Mouse (Mus musculus) heart, embryonic 13.5 days (tissue): Measurements from ENCODE around the gene Pacsin1. TPM values are rescaled to one million over a fixed set of nuclear protein-coding genes. Genes with fewer than 3 reads are reported as not detected.
"Not testable (repeated sequence)": the region's sequence is repeated elsewhere in the genome, so short reads cannot be mapped to it uniquely, and the experiment has no call there.

Experiments used
- ATAC-seq: fragments of 200-750 bp; cut with Nextera tagmentation; 2 replicates; pipeline ENCODE4 v1.8.0; 2017; ENCODE audit warnings: moderate TSS enrichment; ENCODE audit not compliant: insufficient number of reproducible peaks, low FRiP score, low TSS enrichment; ENCODE audit errors: extremely low read depth
- H3K27ac ChIP-seq: fragments of 300-500 bp; sonication (generic); replicated peaks from 2 replicates; pipeline ENCODE4 v1.5.1; 2015; ENCODE audit warnings: moderate library complexity, mild to moderate bottlenecking, inconsistent platforms
- H3K27me3 ChIP-seq: fragments of 300-500 bp; sonication (generic); replicated peaks from 2 replicates; pipeline ENCODE4 v1.6.1; 2015; ENCODE audit warnings: mild to moderate bottlenecking, inconsistent platforms
- H3K36me3 ChIP-seq: fragments of 300-500 bp; sonication (generic); 2 replicates; pipeline ENCODE4 v1.6.1; 2015; ENCODE audit warnings: mild to moderate bottlenecking, inconsistent platforms
- H3K4me1 ChIP-seq: fragments of 300-500 bp; sonication (generic); 2 replicates; pipeline ENCODE4 v1.6.1; 2015; ENCODE audit warnings: inconsistent platforms
- H3K4me2 ChIP-seq: fragments of 300-500 bp; sonication (generic); 2 replicates; pipeline ENCODE4 v1.6.1; 2015; ENCODE audit warnings: inconsistent platforms, mild to moderate bottlenecking, moderate library complexity
- H3K4me3 ChIP-seq: fragments of 300-500 bp; sonication (generic); 2 replicates; pipeline ENCODE4 v1.5.1; 2015; ENCODE audit warnings: moderate library complexity, mild to moderate bottlenecking, inconsistent platforms
- H3K9ac ChIP-seq: fragments of 300-500 bp; sonication (generic); 2 replicates; pipeline ENCODE4 v1.6.1; 2015; ENCODE audit warnings: inconsistent platforms, mild to moderate bottlenecking, moderate library complexity
- H3K9me3 ChIP-seq: fragments of 300-500 bp; sonication (generic); 2 replicates; pipeline ENCODE4 v1.6.1; 2016; ENCODE audit warnings: inconsistent platforms
- WGBS: fragments of 180-500 bp; shearing (Covaris S2); methylation state at CpG from one replicate; pipeline ENCODE4 v1.1.7; 2015; ENCODE audit warnings: mixed read lengths; 5-methylcytosine and 5-hydroxymethylcytosine counted together
- polyA plus RNA-seq: library from polyadenylated mRNA; unstranded; fragments of >200 nt; fragmentation: Nextera tagmentation; extraction: Ambion mirVana; gene quantifications from 2 replicates; pipeline ENCODE4 v1.2.1, GENCODE M21; 2015

Gene Pacsin1
- polyA plus RNA-seq, 1 experiment from 2014 or later, result 1.4 TPM

DNA sequence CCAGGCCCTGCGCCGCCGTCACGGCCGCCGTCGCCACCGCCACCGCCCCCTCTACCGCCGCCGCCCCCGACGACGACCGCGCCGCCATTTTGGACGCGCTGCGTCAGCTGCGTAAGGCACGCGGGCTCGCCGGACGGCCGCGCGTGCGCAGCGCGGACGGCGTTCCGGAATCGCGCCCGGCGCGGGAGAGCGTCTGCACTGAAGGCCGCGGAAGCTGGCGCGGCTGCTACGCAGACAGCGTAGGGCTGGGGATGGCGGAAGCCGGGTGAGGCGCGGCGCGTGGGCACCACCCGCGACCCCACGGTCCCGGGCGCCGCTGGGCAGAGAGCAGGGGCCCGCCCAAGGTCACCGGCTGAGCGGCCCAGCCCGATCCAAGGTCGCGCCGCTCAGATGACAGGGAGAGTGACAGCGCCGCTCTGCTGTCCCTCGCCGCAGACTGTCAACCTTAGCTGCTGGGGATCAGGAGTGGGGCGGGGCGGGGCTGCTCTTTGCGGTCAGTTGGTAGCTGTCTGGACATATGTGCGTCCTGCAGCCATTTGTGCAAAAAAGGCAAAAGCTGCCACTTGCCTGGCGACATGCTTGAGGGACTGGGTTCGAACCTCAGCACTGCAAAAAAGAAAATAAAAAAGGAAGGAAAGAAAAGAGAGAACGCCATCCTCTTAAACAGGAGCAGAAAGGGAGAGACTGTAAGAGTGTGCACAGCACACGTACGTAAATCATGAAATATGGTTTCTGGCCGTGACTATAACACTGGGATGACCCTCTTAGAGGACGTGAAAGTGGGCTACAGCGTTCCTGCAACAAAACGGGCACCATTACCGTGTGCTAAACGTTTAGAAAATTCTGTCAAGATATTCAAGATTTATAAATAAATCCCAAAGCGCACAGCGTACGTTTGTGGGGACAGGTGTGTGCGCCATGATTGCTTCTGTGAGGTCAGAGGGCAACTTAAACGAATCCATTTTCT, 31.7 kb upstream of the Pacsin1 start, which contains the start of gene Nudt3:
TSS of gene Nudt3 (minus strand) at position 136 of the 967 bp plus-strand sequence.
- Histone ChIP-seq H3K36me3 (peaks cover 3% of the 10 kb centered on the region), H3K4me3 (peak within 1 kb of the TSS; percentile 96), H3K4me2 (peak within 1 kb of the TSS; percentile 86), H3K27ac (peak within 1 kb of the TSS; percentile 95), H3K9ac (peak within 1 kb of the TSS; percentile 100), H3K4me1 (peaks cover 54% of the 10 kb centered on the region), H3K27me3 (no peaks in the 10 kb centered on the region), H3K9me3 (no peaks in the 10 kb centered on the region)
- ATAC-seq, result peak; percentile 88
- 8% methylated on average over 81 of the region's 91 CpGs for WGBS

DNA sequence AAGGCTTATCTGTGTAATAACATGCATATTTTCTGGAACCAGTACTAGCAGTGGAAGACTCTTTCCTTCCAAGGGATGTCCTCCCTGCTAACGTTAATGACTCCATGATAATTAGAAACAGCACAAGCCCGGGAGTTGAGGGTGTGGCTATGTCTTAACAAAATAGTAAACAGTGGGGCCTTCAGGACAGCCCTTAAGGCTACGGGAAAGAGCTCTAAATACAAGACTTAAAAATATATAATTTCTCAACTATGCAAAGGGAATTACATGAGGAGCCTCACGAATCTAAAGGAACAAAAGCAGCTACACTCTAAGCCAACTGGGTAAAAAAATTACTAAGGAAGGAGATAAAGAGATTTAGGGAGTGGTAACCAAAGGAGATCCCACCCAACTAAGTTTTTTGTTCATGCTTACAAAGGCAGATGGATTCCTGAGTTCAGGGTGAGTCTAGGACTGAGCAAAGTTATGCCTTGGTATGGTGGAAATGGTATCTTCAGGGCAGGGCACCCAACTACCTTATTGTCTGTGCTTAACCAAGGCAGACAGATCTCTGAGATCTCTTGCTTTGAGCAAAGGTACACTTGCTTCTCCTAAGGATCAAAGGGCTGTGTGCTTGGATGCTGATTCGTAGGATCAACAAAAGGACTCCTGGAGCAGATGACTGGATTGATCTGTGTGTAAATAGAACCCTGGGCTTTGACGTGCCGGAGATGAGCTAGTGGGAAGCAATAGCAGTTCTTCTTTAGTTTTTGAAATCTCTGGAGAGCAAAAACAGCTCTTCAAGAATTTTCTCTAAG, 29.7 kb upstream of the Pacsin1 start:
- Histone ChIP-seq H3K27ac (no peak overlapping the region), H3K36me3 (peaks cover 14% of the 10 kb centered on the region)
- 59% methylated on average over 7 of the region's 7 CpGs for WGBS

DNA sequence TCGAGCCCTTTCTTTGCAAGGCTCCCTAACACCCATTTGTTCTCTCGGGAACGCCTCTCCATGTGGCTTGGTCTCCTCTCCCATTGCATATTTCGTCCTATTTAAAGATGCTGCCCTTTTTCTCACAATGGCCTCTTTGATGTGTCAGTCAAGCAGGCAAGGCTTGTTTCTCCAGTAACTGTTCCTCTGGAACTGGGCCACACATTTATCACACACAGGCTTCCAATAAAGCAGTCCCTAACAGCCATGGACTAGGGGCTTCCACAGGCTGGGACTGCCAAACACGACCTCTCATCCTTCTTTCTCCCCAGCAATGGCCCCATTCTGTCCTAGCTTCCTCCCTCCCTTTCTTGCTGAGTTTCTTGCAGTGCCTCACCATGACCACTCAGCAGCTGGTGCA, 28.6 kb upstream of the Pacsin1 start:
- ATAC-seq, result no peak
- Histone ChIP-seq H3K27me3 (no peaks in the 10 kb centered on the region), H3K4me1 (peaks cover 26% of the 10 kb centered on the region), H3K9me3 (no peaks in the 10 kb centered on the region), H3K36me3 (peaks cover 24% of the 10 kb centered on the region), H3K4me3 (no peak overlapping the region), H3K27ac (peak overlapping the region; percentile 48), H3K9ac (0 out of 2 replicates have a peak overlapping the region, but pooled peaks have one; percentile 40), H3K4me2 (no peak overlapping the region)
- WGBS, result 37% methylated on average over 5 of the region's 5 CpGs

More for the DNA sequence above, 29.7 kb upstream of the Pacsin1 start:
- no peak for ATAC-seq
- Histone ChIP-seq H3K4me3 (no peak overlapping the region), H3K4me1 (peaks cover 36% of the 10 kb centered on the region), H3K4me2 (no peak overlapping the region), H3K9ac (peak overlapping the region; percentile 47; the same call in 1 of the 2 replicates), H3K27me3 (no peaks in the 10 kb centered on the region), H3K9me3 (no peaks in the 10 kb centered on the region)

DNA sequence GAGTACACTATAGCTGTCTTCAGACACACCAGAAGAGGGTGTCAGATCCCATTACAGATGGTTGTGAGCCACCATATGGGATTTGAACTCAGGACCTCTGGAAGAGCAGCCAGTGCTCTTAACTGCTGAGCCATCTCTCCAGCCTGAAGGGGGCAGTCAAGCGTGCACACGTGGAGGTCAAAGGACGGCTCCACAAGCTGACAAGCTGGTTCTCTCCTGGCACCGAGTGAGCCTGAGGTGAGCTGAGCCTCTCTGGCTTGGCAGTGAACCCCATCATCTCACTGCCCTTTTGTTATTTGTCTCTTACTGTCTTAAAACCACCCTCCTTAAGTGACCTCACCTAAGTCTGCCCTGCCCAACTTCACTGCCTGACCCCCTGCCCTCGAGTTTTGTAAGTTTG, 27.9 kb upstream of the Pacsin1 start:
- Histone ChIP-seq H3K9me3 (no peaks in the 10 kb centered on the region), H3K4me1 (peaks cover 28% of the 10 kb centered on the region), H3K4me3 (no peak overlapping the region), H3K27me3 (no peaks in the 10 kb centered on the region), H3K27ac (no peak overlapping the region), H3K9ac (no peak overlapping the region), H3K36me3 (peaks cover 32% of the 10 kb centered on the region), H3K4me2 (no peak overlapping the region)
- 43% methylated on average over 5 of the region's 5 CpGs for WGBS
- ATAC-seq, result no peak

DNA sequence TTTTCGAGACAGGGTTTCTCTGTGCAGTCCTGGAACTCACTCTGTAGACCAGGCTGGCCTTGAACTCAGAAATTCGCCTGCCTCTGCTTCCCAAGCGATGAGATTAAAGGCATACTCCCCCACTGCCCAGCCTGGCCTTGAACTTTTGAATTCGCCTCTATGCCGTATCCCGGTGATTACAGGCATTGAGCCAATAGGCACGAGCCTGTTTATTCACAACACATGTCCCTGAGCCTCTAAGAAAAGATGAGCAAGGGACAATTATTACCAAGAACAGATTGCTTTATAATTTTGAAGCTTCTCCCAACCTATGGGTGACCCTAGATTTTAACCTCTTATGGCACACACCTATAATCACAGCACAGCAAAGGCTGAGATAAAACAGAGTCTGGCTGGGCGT, 26.9 kb upstream of the Pacsin1 start:
- 92% methylated on average over 8 of the region's 8 CpGs for WGBS
- Histone ChIP-seq H3K4me1 (peaks cover 38% of the 10 kb centered on the region), H3K36me3 (peaks cover 41% of the 10 kb centered on the region), H3K9me3 (no peaks in the 10 kb centered on the region), H3K4me2 (no peak overlapping the region), H3K27ac (no peak overlapping the region), H3K9ac (no peak overlapping the region), H3K4me3 (no peak overlapping the region), H3K27me3 (no peaks in the 10 kb centered on the region)
- ATAC-seq, result no peak

DNA sequence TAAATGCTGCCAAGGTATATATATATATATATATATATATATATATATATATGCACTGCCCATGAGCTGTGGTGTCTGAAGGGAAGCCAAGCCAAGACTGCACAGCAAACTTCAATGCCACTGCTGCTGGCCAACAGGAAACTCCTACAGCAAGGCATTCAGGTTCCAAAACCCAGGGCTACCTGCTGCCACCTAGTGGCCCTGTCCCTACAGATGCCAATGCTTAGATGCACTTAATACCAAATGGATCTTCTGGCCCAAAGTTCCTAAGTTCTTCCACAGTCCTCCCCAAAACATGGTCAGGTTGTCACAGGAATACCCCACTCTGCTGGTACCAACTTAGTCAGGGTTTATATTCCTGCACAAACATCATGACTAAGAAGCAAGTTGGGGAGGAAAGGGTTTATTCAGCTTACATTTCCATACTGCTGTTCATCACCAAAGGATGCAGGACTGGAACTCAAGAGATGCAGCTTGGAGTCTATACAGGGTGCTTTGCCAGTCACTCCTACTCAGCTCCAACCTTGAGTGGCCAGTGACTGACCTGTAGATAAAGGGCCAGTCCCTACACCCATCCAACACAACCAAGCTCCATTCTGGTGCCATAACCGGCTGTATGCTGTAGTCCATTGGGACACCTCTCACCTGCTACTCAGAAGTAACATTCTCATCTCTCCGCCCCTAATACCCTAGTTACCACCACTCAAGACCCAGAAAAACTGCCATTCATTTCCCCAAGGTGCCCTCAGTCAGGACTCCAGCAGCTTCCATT, 25.9 kb upstream of the Pacsin1 start:
- Histone ChIP-seq H3K9me3 (no peaks in the 10 kb centered on the region), H3K4me2 (no peak overlapping the region), H3K36me3 (peaks cover 49% of the 10 kb centered on the region), H3K27me3 (no peaks in the 10 kb centered on the region), H3K4me1 (peaks cover 41% of the 10 kb centered on the region), H3K4me3 (no peak overlapping the region), H3K9ac (no peak overlapping the region), H3K27ac (0 out of 2 replicates have a peak overlapping the region, but pooled peaks have one; percentile 0)
- 67% methylated on average over 2 of the region's 2 CpGs for WGBS
- no peak for ATAC-seq

DNA sequence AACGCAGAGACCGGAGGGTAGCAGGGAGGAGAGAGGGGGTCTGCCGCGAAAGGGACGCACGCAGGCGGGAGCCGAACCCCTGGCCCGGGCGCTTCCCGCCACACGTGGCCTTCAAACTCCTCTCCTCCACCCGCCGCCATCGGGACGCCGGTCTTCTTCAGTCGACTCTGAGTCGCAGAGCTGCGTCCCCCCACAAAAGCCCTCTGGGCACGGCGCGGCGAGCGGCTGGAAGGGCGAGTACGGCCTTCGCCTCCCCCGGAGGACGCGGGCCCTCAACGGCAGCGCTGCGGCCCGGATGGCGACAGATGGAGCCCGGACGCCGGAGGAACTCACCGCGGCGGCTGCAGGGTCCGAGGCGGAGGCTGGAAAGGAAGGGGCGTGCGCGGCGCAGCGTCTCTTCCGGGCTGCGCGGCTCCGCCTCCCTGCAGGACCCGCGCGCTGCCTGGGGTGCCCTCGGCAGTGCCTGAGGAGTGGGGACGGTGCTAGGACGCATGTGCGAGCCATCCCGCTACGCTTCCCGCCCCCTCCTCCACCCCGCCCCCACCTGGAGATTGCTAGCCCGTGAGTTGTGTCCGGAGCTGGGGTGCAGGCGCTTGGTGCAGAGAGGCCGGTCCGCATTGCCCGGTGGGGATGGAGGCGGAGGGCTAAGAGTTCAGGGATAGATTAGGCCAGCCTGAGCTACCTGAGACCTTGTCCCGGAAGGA, 20.3 kb upstream of the Pacsin1 start, which contains the start of gene RPS10-NUDT3:
TSS of gene RPS10-NUDT3 (minus strand) at position 352 of the 704 bp plus-strand sequence.
- H3K4me1 ChIP-seq, result peaks cover 52% of the 10 kb centered on the region
- peak within 1 kb of the TSS; percentile 93 for H3K4me2 ChIP-seq
- peaks cover 41% of the 10 kb centered on the region for H3K36me3 ChIP-seq
- H3K9me3 ChIP-seq, result no peaks in the 10 kb centered on the region
- H3K4me3 ChIP-seq, result peak within 1 kb of the TSS; percentile 98
- under 1% methylated on average over 64 of the region's 72 CpGs for WGBS
- H3K27ac ChIP-seq, result peak within 1 kb of the TSS; percentile 87
- peak within 1 kb of the TSS; percentile 98 for H3K9ac ChIP-seq
- H3K27me3 ChIP-seq, result no peaks in the 10 kb centered on the region
- ATAC-seq, result peak; percentile 93

DNA sequence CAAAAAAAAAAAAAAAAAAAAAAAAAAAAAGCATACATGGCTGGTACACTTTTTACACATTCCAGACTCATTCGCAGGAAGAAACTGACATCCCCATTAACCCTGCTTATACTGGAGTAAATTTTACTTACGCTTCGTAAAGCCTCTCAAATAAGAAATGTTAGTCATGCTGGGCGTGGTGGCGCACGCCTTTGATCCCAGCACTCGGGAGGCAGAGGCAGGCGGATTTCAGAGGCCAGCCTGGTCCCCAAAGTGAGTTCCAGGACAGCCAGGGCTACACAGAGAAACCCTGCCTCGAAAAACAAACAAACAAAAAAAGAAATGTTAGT, 19.8 kb upstream of the Pacsin1 start:
- H3K4me3 ChIP-seq, result peak overlapping the region; percentile 98
- H3K4me1 ChIP-seq, result peaks cover 52% of the 10 kb centered on the region
- H3K27ac ChIP-seq, result peak overlapping the region; percentile 87
- H3K4me2 ChIP-seq, result peak overlapping the region; percentile 93
- H3K36me3 ChIP-seq, result peaks cover 36% of the 10 kb centered on the region
- not testable (repeated sequence) for H3K9me3 ChIP-seq, H3K27me3 ChIP-seq, ATAC-seq
- peak overlapping the region; percentile 74 for H3K9ac ChIP-seq
- WGBS, result 41% methylated on average over 9 of the region's 9 CpGs

DNA sequence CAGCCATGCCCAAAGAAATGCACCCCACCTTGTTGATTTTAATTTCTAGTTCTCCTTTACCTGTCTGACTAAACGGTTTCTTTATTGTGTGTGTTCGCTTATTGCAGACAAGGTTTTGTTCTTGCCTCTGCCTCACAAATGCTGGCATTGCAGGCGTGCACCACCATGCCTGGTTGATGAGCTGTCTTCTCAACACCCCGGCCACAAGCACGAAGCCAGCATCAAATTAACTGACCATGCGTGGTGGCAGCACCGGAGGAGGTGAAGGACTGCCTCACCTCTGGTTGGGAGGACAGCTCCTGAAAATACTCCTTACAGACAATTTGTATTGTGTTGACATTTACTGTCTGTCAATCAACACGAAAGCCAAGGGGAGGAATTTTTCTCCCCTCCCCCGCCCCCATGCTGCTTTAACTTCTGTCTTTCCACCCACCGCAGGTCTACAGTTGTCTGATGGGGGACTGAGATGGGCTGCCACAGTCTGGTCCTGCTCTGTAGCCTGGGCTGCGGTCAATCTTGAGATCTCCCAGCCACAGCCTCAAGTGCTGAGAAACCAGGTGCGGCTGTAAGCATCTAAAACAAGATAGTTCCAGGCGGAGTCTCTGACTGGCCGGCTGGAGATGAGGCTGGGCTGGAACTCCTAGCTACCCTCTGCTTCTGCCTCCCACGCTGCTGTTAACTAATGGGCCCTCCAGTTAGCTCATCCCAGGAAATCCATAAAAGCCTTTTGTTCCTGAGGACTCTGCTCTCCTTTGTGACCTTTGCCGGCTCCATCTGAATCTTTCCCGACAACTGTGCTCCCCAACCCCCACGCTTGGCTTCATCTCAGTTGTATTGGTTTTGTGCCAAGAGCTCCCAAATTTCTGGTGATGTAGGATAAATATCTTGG, 18.9 kb upstream of the Pacsin1 start, which contains the start of gene Rps10:
TSS of gene Rps10 (minus strand) at position 538 of the 889 bp plus-strand sequence.
- H3K27ac ChIP-seq, result peak within 1 kb of the TSS; percentile 87
- peak within 1 kb of the TSS; percentile 93 for H3K4me2 ChIP-seq
- H3K4me3 ChIP-seq, result peak within 1 kb of the TSS; percentile 98
- peaks cover 28% of the 10 kb centered on the region for H3K36me3 ChIP-seq
- 49% methylated on average over 18 of the region's 18 CpGs for WGBS
- H3K9ac ChIP-seq, result peak within 1 kb of the TSS; percentile 74; the same call in 1 of the 2 replicates
- H3K27me3 ChIP-seq, result no peaks in the 10 kb centered on the region
- ATAC-seq, result no peak
- H3K4me1 ChIP-seq, result peaks cover 52% of the 10 kb centered on the region
- H3K9me3 ChIP-seq, result no peaks in the 10 kb centered on the region
